Mouse (Mus musculus) MEL (cell line): ENCODE measurements around the gene Fmc1. TPM values are rescaled to one million over a fixed set of nuclear protein-coding genes. Genes with fewer than 3 reads are reported as not detected.

Experiments
- DNase-seq: peaks from one replicate; pipeline ENCODE4 v3.0.0; 2011; ENCODE audit warnings: low read depth, low spot score
- H3K27ac ChIP-seq: 2 replicates; pipeline ENCODE4 v1.5.1; 2012; ENCODE audit warnings: low read depth, mild to moderate bottlenecking, control low read depth, low read length, moderate library complexity; ENCODE audit not compliant: control insufficient read depth
- H3K27me3 ChIP-seq, 2 experiments: fragments of 150-350 bp in 1 of 2; sonication (generic) in 1 of 2; 2 replicates each; pipeline ENCODE4 v1.6.1; 2012; ENCODE audit warnings: low read length in 2 of 2, mild to moderate bottlenecking in 2 of 2, improper control_type of control experiment in 1 of 2, moderate library complexity in 1 of 2; ENCODE audit not compliant: insufficient read depth in 2 of 2, control insufficient read depth in 1 of 2
- H3K36me3 ChIP-seq, 2 experiments: 2 replicates each; pipeline ENCODE4 v1.6.1; 2012 to 2014; ENCODE audit warnings: low read length in 2 of 2, improper control_type of control experiment in 1 of 2, inconsistent platforms in 1 of 2, mild to moderate bottlenecking in 1 of 2; ENCODE audit not compliant: insufficient read depth in 2 of 2, control insufficient read depth in 1 of 2
- H3K4me1 ChIP-seq, 2 experiments: fragments of 150-350 bp in 1 of 2; sonication (generic) in 1 of 2; 2 replicates each; pipeline ENCODE4 v1.6.1; 2012; ENCODE audit warnings: low read length in 2 of 2, improper control_type of control experiment in 1 of 2, mild to moderate bottlenecking in 1 of 2; ENCODE audit not compliant: insufficient read depth in 2 of 2, control insufficient read depth in 1 of 2
- H3K4me3 ChIP-seq, 2 experiments: fragments of 150-350 bp in 1 of 2; sonication (generic) in 1 of 2; 2 replicates each; pipeline ENCODE4 v1.5.1; 2012; ENCODE audit warnings: low read depth in 2 of 2, low read length in 2 of 2, mild to moderate bottlenecking in 2 of 2, moderate library complexity in 2 of 2, control low read depth in 1 of 2, improper control_type of control experiment in 1 of 2; ENCODE audit not compliant: control insufficient read depth in 1 of 2, insufficient read depth in 1 of 2
- H3K79me2 ChIP-seq: 2 replicates; pipeline ENCODE4 v1.6.1; 2012; ENCODE audit warnings: mild to moderate bottlenecking, low read length, moderate library complexity; ENCODE audit not compliant: control insufficient read depth, poor library complexity, insufficient read depth
- H3K9ac ChIP-seq: 2 replicates; pipeline ENCODE4 v1.6.1; 2012; ENCODE audit warnings: low read depth, mild to moderate bottlenecking, control low read depth, low read length, moderate library complexity; ENCODE audit not compliant: control insufficient read depth, poor library complexity, severe bottlenecking
- H3K9me3 ChIP-seq: fragments of 150-350 bp; sonication (generic); replicated peaks from 2 replicates; pipeline ENCODE4 v1.6.1; 2012; ENCODE audit warnings: mild to moderate bottlenecking, low read length, improper control_type of control experiment, moderate library complexity; ENCODE audit not compliant: insufficient read depth
- POLR2A ChIP-seq, 2 experiments: IDR thresholded peaks; 2 replicates each; pipeline ENCODE4 v1.6.1; 2011 to 2012; ENCODE audit warnings: low read length in 2 of 2, mild to moderate bottlenecking in 2 of 2, control low read depth in 1 of 2, improper control_type of control experiment in 1 of 2, low read depth in 1 of 2, moderate library complexity in 1 of 2; ENCODE audit not compliant: control insufficient read depth in 1 of 2, insufficient read depth in 1 of 2, poor library complexity in 1 of 2
- TCF12 ChIP-seq: IDR thresholded peaks from 2 replicates; pipeline ENCODE4 v1.6.1; 2014; ENCODE audit warnings: low read depth, mild to moderate bottlenecking, inconsistent platforms, low read length, improper control_type of control experiment, moderate library complexity
- polyA plus RNA-seq, 2 experiments: library from polyadenylated mRNA; stranded (reverse) in 1 of 2; unstranded in 1 of 2; fragments of >175 nt in 1 of 2; fragments of >200 nt in 1 of 2; gene quantifications; 2 replicates each; pipeline versions ENCODE4 v1.2.1 to v1.2.4; 2012; ENCODE audit warnings: low replicate concordance in 2 of 2, low read depth in 1 of 2; ENCODE audit not compliant: insufficient read length in 2 of 2, insufficient read depth in 1 of 2, missing spikeins in 1 of 2
- total RNA-seq: library from RNA; depleted of rRNA; stranded (reverse); fragments of 300-350 nt; gene quantifications from 2 replicates; pipeline ENCODE4 v1.2.3, GENCODE M21; 2012; rRNA removed

Gene Fmc1
- total and polyA plus RNA-seq, 3 experiments = 86.1 to 124 TPM; not detected in 1

GRCm38 (mm10) chr6:38581711-38582110 is 48.4 kb downstream of the Fmc1 start:
- Histone ChIP-seq H3K27me3 (no peaks in the 10 kb centered on the region), H3K36me3 (peaks cover 26 to 80% of the 10 kb centered on the region in 2 experiments), H3K4me1 (peaks cover 0 to 11% of the 10 kb centered on the region in 2 experiments; a peak in 3 of 4 replicates), H3K9ac (no peak overlapping the region), H3K79me2 (peaks cover 20% of the 10 kb centered on the region), H3K9me3 (no peaks in the 10 kb centered on the region), H3K4me3 (no peak overlapping the region), H3K27ac (no peak overlapping the region)
- TF ChIP-seq POLR2A (IDR thresholded peaks at IDR 0.05; ENCODE audit: control insufficient read depth in 1 of 2, insufficient read depth in 1 of 2, low read depth in 1 of 2, low read length in 2 of 2, poor library complexity in 1 of 2) = no peak
- no peak for TF ChIP-seq TCF12
- DNase-seq = no peak

Other genes with a start within 250 kb of the Fmc1 start
- 1.8 and 2.0 TPM in 2 replicates for gene Zc3hav1l, start 234.2 kb upstream of the Fmc1 start, total RNA-seq
- gene Zc3hav1l, start 234.2 kb upstream of the Fmc1 start, polyA plus RNA-seq = 1 to 10 TPM in 1 of 2 experiments, not detected in 1; 5.8 TPM
- 66.6 and 88.1 TPM in 2 replicates for gene Zc3hav1, start 178.9 kb upstream of the Fmc1 start, total RNA-seq
- gene Zc3hav1, start 178.9 kb upstream of the Fmc1 start, polyA plus RNA-seq = 10 to 100 TPM; 68.3 to 71.0 TPM
- 1.3 and 1.4 TPM in 2 replicates for gene Ttc26, start 152.0 kb upstream of the Fmc1 start, total RNA-seq
- gene Ttc26, start 152.0 kb upstream of the Fmc1 start, polyA plus RNA-seq = 1 to 10 TPM in 1 of 2 experiments, not detected in 1; 2.1 TPM
- 12.1 and 13.6 TPM in 2 replicates for gene Ubn2, start 99.6 kb upstream of the Fmc1 start, total RNA-seq
- 10 to 100 TPM; 16.0 to 39.4 TPM for gene Ubn2, start 99.6 kb upstream of the Fmc1 start, polyA plus RNA-seq
- 51.8 and 54.8 TPM in 2 replicates for gene Luc7l2, start 17.8 kb downstream of the Fmc1 start, total RNA-seq
- gene Luc7l2, start 17.8 kb downstream of the Fmc1 start, polyA plus RNA-seq = 100 to 1,000 TPM; 118 to 129 TPM
- 1.0 and 1.2 TPM in 2 replicates for gene Klrg2, start 103.7 kb downstream of the Fmc1 start, total RNA-seq
- gene Klrg2, start 103.7 kb downstream of the Fmc1 start, polyA plus RNA-seq = 1 to 10 TPM in 1 of 2 experiments, not detected in 1; 6.2 TPM
- gene Clec2l, start 129.6 kb downstream of the Fmc1 start, total RNA-seq = 5.3 and 6.0 TPM in 2 replicates
- 10 to 100 TPM in 1 of 2 experiments, not detected in 1; 10.4 TPM for gene Clec2l, start 129.6 kb downstream of the Fmc1 start, polyA plus RNA-seq